Comparison of ENCODE assay signal across 9 mouse cellular contexts in the genomic region with DNA sequence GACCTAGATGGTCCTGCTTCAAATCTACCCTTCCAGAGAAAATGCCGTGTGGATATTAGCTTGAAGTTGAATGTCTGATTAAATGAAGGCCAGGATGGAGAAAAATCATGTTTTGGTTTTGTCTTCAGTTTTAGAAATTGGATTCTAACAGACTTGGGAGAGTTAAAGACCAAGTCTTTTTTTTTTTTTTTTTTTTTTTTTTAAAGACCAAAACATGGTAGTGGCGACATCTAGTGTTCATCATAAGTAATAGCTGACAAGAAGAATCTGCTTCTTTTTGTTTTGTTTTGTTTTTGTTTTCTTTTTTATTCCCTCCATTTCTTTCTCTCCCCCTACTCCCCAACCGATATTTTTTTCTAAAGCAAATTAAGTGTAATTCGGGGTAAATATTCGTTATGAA. TPM values are rescaled to one million over a fixed set of nuclear protein-coding genes. Genes with fewer than 3 reads are reported as not detected.
A peak's percentile ranks its signal among the peaks of the same experiment; 100 is the strongest.
DNase-seq lines count a peak whose midpoint lies in the region; ATAC-seq and TF ChIP-seq lines count a peak whose summit lies in the region.
"Had no signal": no experiment of that assay in that cellular context is flagged by ENCODE, and none has a peak within 500 bp of the region (broad histone marks: within the 10 kb centered on the region; RNA-seq: fewer than 3 reads in every experiment).

No protein-coding gene starts in this region.

- no peak overlapping the region for H3K27ac ChIP-seq in lung, postnatal 0 days (ENCODE audit: low read length)
- H3K27ac ChIP-seq in bone marrow, adult 2 months (ENCODE audit: control insufficient read depth, insufficient read depth, low read depth, low read length, poor library complexity), result no peak overlapping the region
- no peak overlapping the region for H3K27ac ChIP-seq in stomach, postnatal 0 days (replicated peaks)
- H3K27ac ChIP-seq: embryonic facial prominence, embryonic 12.5 days had no signal

- no peak overlapping the region for H3K9ac ChIP-seq in lung, postnatal 0 days (replicated peaks; ENCODE audit: low read depth)
- H3K9ac ChIP-seq in stomach, postnatal 0 days (ENCODE audit: low read length), result no peak overlapping the region
- H3K9ac ChIP-seq: embryonic facial prominence, embryonic 12.5 days had no signal

- TF ChIP-seq CTCF in lung, postnatal 0 days (IDR thresholded peaks at IDR 0.05), result peak; percentile 57
- TF ChIP-seq CTCF in bone marrow, adult 2 months (IDR thresholded peaks at IDR 0.05; ENCODE audit: control insufficient read depth, insufficient read depth, low read length), result peak; percentile 29; the same call in 1 of the 2 replicates
- TF ChIP-seq CTCF in stomach, postnatal 0 days (IDR thresholded peaks at IDR 0.05; ENCODE audit: low read depth), result peak; percentile 67

- no peaks in the 10 kb centered on the region for H3K27me3 ChIP-seq in lung, postnatal 0 days (replicated peaks; ENCODE audit: insufficient read depth, low read length)
- H3K27me3 ChIP-seq in stomach, postnatal 0 days (ENCODE audit: control insufficient read depth, insufficient read depth, low read length), result no peaks in the 10 kb centered on the region
- H3K27me3 ChIP-seq: embryonic facial prominence, embryonic 12.5 days had no signal

- no peaks in the 10 kb centered on the region for H3K4me1 ChIP-seq in lung, postnatal 0 days (ENCODE audit: insufficient read depth, low read depth, low read length)
- no peaks in the 10 kb centered on the region for H3K4me1 ChIP-seq in bone marrow, adult 2 months (ENCODE audit: control insufficient read depth, insufficient read depth, low read length)
- H3K4me1 ChIP-seq in stomach, postnatal 0 days (replicated peaks; ENCODE audit: control insufficient read depth, insufficient read depth), result no peaks in the 10 kb centered on the region
- H3K4me1 ChIP-seq: embryonic facial prominence, embryonic 12.5 days had no signal

- no peak overlapping the region for H3K4me2 ChIP-seq in lung, postnatal 0 days (replicated peaks; ENCODE audit: low read depth, low read length)
- H3K4me2 ChIP-seq in stomach, postnatal 0 days (replicated peaks; ENCODE audit: low read depth), result no peak overlapping the region
- H3K4me2 ChIP-seq: embryonic facial prominence, embryonic 12.5 days had no signal

- no peak overlapping the region for H3K4me3 ChIP-seq in lung, postnatal 0 days (ENCODE audit: low read depth, low read length)
- no peak overlapping the region for H3K4me3 ChIP-seq in bone marrow, adult 2 months (replicated peaks; ENCODE audit: control insufficient read depth, low read depth, low read length)
- H3K4me3 ChIP-seq in stomach, postnatal 0 days (ENCODE audit: low read depth, low read length), result no peak overlapping the region
- H3K4me3 ChIP-seq: embryonic facial prominence, embryonic 12.5 days had no signal

- no peak for TF ChIP-seq POLR2A in bone marrow, adult 2 months (IDR thresholded peaks at IDR 0.05; ENCODE audit: borderline replicate concordance, control insufficient read depth, low read depth, low read length)

- no peak for TF ChIP-seq EP300 in lung, postnatal 0 days (IDR thresholded peaks at IDR 0.05)
- TF ChIP-seq EP300 in stomach, postnatal 0 days (optimal IDR thresholded peaks at IDR 0.05), result no peak

- peak; percentile 16; the same call in 1 of the 2 replicates for ATAC-seq in frontal cortex, adult (ENCODE audit: low TSS enrichment)
- ATAC-seq in lung, postnatal 0 days, result no peak
- no peak for ATAC-seq in stomach, postnatal 0 days (ENCODE audit: low FRiP score, low TSS enrichment)

- no peaks in the 10 kb centered on the region for H3K36me3 ChIP-seq in lung, postnatal 0 days (ENCODE audit: insufficient read depth, low read length)
- H3K36me3 ChIP-seq in stomach, postnatal 0 days (ENCODE audit: control insufficient read depth, insufficient read depth, low read length), result no peaks in the 10 kb centered on the region
- H3K36me3 ChIP-seq: embryonic facial prominence, embryonic 12.5 days had no signal

- DNase-seq in frontal cortex, postnatal 14 days (ENCODE audit: low spot score in 2 of 2), result no peak
- peak; percentile 57 for DNase-seq in lung, postnatal 0 days (ENCODE audit: low spot score)
- no peak for DNase-seq in lung, postnatal 36 days
- DNase-seq in stomach, postnatal 0 days (ENCODE audit: low spot score), result no peak
- DNase-seq in urinary bladder, adult 2 months (ENCODE audit: low spot score), result no peak
- no peak for DNase-seq in layer of hippocampus, adult 9-10 months (ENCODE audit: low spot score)

- no peaks in the 10 kb centered on the region for H3K9me3 ChIP-seq in lung, postnatal 0 days (ENCODE audit: low read length)
- no peaks in the 10 kb centered on the region for H3K9me3 ChIP-seq in stomach, postnatal 0 days (ENCODE audit: control insufficient read depth, low read length)
- H3K9me3 ChIP-seq: embryonic facial prominence, embryonic 12.5 days had no signal

- 13% methylated on average over 5 of the region's 5 CpGs for WGBS in lung, postnatal 0 days
- 11% methylated on average over 5 of the region's 5 CpGs for WGBS in bone marrow, adult 2 months
- WGBS in stomach, postnatal 0 days, result 16% methylated on average over 5 of the region's 5 CpGs

RNA-seq across cellular contexts. Expression of gene Ap1s3, which starts 11.2 kb away (rescaled TPM):
- polyA plus RNA-seq in lung, postnatal 0 days (2015; fragmentation: Nextera tagmentation; extraction: Ambion mirVana), result 1.2 and 1.6 TPM in 2 replicates
- 1.6 TPM in 2 replicates for polyA plus RNA-seq in bone marrow, adult 2 months (2011; ENCODE audit: insufficient read depth, insufficient read length, low replicate concordance, missing spikeins)
- polyA plus RNA-seq in stomach, postnatal 0 days (2015; fragmentation: Nextera tagmentation; extraction: Ambion mirVana), result 0.94 and 1.4 TPM in 2 replicates
- polyA plus RNA-seq in urinary bladder, adult 2 months (2012; rRNA removed), result 9.7 and 13.3 TPM in 2 replicates
